Mouse (Mus musculus) midbrain, embryonic 16.5 days (tissue): ENCODE data around the gene Pskh1. TPM values are rescaled to one million over a fixed set of nuclear protein-coding genes. Genes with fewer than 3 reads are reported as not detected.

Experiments used
- ATAC-seq: fragments of 200-750 bp; cut with Nextera tagmentation; 2 replicates; pipeline ENCODE4 v1.8.0; 2017; ENCODE audit warnings: moderate TSS enrichment
- H3K27ac ChIP-seq: fragments of 300-500 bp; sonication (generic); 2 replicates; pipeline ENCODE4 v1.5.1; 2014; ENCODE audit warnings: mild to moderate bottlenecking, low read length, mixed read lengths
- H3K27me3 ChIP-seq: fragments of 300-500 bp; sonication (generic); 2 replicates; pipeline ENCODE4 v1.6.1; 2014; ENCODE audit warnings: low read depth, low read length, mixed read lengths; ENCODE audit not compliant: control insufficient read depth, insufficient read depth
- H3K36me3 ChIP-seq: fragments of 300-500 bp; sonication (generic); 2 replicates; pipeline ENCODE4 v1.6.1; 2014; ENCODE audit warnings: mild to moderate bottlenecking, low read length, moderate library complexity, mixed read lengths; ENCODE audit not compliant: control insufficient read depth, insufficient read depth
- H3K4me1 ChIP-seq: fragments of 300-500 bp; sonication (generic); 2 replicates; pipeline ENCODE4 v1.6.1; 2014; ENCODE audit warnings: mild to moderate bottlenecking, low read length, mixed read lengths; ENCODE audit not compliant: control insufficient read depth, insufficient read depth
- H3K4me2 ChIP-seq: fragments of 300-500 bp; sonication (generic); 2 replicates; pipeline ENCODE4 v1.6.1; 2014; ENCODE audit warnings: mild to moderate bottlenecking, low read length, mixed read lengths
- H3K4me3 ChIP-seq: fragments of 300-500 bp; sonication (generic); 2 replicates; pipeline ENCODE4 v1.5.1; 2014; ENCODE audit warnings: low read depth, mild to moderate bottlenecking, low read length, moderate library complexity, mixed read lengths
- H3K9ac ChIP-seq: fragments of 300-500 bp; sonication (generic); 2 replicates; pipeline ENCODE4 v1.6.1; 2014; ENCODE audit warnings: low read depth, low read length, mixed read lengths
- H3K9me3 ChIP-seq: fragments of 300-500 bp; sonication (generic); replicated peaks from 2 replicates; pipeline ENCODE4 v1.6.1; 2014; ENCODE audit warnings: mild to moderate bottlenecking, low read length, mixed read lengths; ENCODE audit not compliant: control insufficient read depth, poor library complexity, severe bottlenecking
- WGBS: fragments of 180-500 bp; shearing (Covaris S2); extraction: QIAGEN DNeasy Blood & Tissue Kit; methylation state at CpG from one replicate; pipeline ENCODE4 v1.1.7; 2014; 5-methylcytosine and 5-hydroxymethylcytosine counted together
- polyA plus RNA-seq: library from polyadenylated mRNA; unstranded; fragments of >200 nt; fragmentation: Nextera tagmentation; extraction: Ambion mirVana; gene quantifications from 2 replicates; pipeline ENCODE4 v1.2.1, GENCODE M21; 2015

Gene Pskh1
- polyA plus RNA-seq, 1 experiment from 2014 or later, result 10.6 TPM

DNA sequence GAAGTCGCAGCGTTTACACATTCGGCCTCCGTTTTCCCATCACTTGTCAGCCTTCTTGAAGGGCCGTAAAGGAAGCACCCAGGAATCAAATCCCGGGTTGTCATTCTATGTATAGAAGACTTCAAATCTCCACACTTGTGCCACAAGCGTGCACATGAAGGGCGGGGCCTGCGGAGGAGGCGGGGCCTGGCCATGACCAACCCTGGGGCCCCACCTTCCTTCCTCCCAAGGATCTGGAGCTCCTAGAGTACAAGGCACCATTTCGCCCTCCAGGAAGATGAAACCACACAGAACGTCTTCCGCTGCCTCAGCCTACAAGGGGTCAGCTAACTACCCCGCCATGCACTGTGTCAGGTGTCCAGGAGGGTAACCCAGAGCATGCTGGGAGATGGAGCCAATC is 60.9 kb downstream of the Pskh1 start:
- no peak overlapping the region for H3K4me3 ChIP-seq
- H3K9ac ChIP-seq, result no peak overlapping the region
- WGBS, result 76% methylated on average over 14 of the region's 14 CpGs

GRCm38 (mm10) chr8:105961536-105961935 is 61.3 kb downstream of the Pskh1 start:
- H3K4me1 ChIP-seq, result peaks cover 8% of the 10 kb centered on the region
- no peak for ATAC-seq
- H3K4me3 ChIP-seq, result no peak overlapping the region
- no peak overlapping the region for H3K9ac ChIP-seq
- 92% methylated on average over 10 of the region's 10 CpGs for WGBS
- no peak overlapping the region for H3K27ac ChIP-seq
- H3K27me3 ChIP-seq, result peaks cover 19% of the 10 kb centered on the region
- H3K36me3 ChIP-seq, result no peaks in the 10 kb centered on the region
- H3K9me3 ChIP-seq, result no peaks in the 10 kb centered on the region
- no peak overlapping the region for H3K4me2 ChIP-seq

More for the DNA sequence above, 60.9 kb downstream of the Pskh1 start:
- no peak for ATAC-seq
- Histone ChIP-seq H3K36me3 (no peaks in the 10 kb centered on the region), H3K27me3 (peaks cover 16% of the 10 kb centered on the region), H3K4me2 (no peak overlapping the region), H3K9me3 (no peaks in the 10 kb centered on the region), H3K4me1 (peaks cover 8% of the 10 kb centered on the region), H3K27ac (no peak overlapping the region)

DNA sequence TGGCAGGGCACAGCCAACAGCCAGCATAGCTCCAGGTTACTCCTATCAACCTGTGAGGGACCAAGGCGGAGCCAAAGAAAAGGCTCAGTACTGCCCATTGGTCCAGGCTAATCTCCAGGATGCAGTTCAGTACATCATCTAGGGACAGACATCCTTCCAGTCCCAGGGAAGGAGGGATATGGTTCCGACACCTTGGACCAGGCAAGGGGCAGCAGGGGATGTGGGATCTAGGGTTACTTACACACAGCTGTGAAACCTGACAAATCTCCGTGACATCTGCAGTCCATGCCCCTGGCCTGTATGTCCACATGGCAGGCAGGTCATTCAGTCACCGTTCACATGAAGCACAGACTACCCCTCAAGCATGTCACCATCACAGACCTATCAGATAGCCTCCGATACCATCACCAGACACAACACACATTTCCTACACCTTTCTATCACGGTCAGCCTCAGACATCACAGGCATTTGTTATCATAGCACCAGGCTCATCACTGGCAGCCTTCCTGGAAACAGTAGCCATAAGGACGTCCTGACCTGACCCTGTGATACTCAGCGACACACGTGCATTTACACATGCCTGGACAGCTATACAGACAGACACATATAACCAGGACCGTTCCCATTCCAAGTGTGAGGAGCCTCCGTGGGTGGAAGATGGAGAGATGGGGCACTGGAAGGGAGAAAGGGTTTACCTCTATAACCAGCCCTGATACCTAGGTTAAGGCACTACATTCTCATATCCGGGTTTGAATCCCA is 64.4 kb downstream of the Pskh1 start:
- H3K4me2 ChIP-seq, result peak overlapping the region; percentile 49
- ATAC-seq, result no peak
- no peak overlapping the region for H3K27ac ChIP-seq
- peaks cover 24% of the 10 kb centered on the region for H3K27me3 ChIP-seq
- H3K9me3 ChIP-seq, result no peaks in the 10 kb centered on the region
- H3K9ac ChIP-seq, result no peak overlapping the region
- 77% methylated on average over 12 of the region's 12 CpGs for WGBS
- H3K4me1 ChIP-seq, result peaks cover 8% of the 10 kb centered on the region
- no peaks in the 10 kb centered on the region for H3K36me3 ChIP-seq
- H3K4me3 ChIP-seq, result peak overlapping the region; percentile 37; the same call in 1 of the 2 replicates

- Histone ChIP-seq H3K27me3 (peaks cover 24% of the 10 kb centered on the region), H3K27ac (no peak overlapping the region), H3K9me3 (no peaks in the 10 kb centered on the region), H3K9ac (peak overlapping the region; percentile 56), H3K36me3 (no peaks in the 10 kb centered on the region), H3K4me3 (peak overlapping the region; percentile 37), H3K4me2 (peak overlapping the region; percentile 49), H3K4me1 (peaks cover 8% of the 10 kb centered on the region)
- ATAC-seq, result no peak
- 3% methylated on average over 33 of the region's 40 CpGs for WGBS
Measured at GRCm38 (mm10) chr8:105965266-105965904, 65.1 kb downstream of the Pskh1 start.

GRCm38 (mm10) chr8:105965905-105966341 is 65.7 kb downstream of the Pskh1 start, which contains the start of gene Slc12a4:
Slc12a4 (minus strand) TSS chr8:105966097.
- H3K4me3 ChIP-seq, result peak within 1 kb of the TSS; percentile 37
- no peaks in the 10 kb centered on the region for H3K36me3 ChIP-seq
- H3K4me2 ChIP-seq, result peak within 1 kb of the TSS; percentile 49
- peak; percentile 58; the same call in 1 of the 2 replicates for ATAC-seq
- H3K27ac ChIP-seq, result no peak within 1 kb of the TSS
- WGBS, result 1% methylated on average over 46 of the region's 47 CpGs
- H3K9me3 ChIP-seq, result no peaks in the 10 kb centered on the region
- H3K4me1 ChIP-seq, result peaks cover 8% of the 10 kb centered on the region
- peak within 1 kb of the TSS; percentile 56 for H3K9ac ChIP-seq
- H3K27me3 ChIP-seq, result peaks cover 24% of the 10 kb centered on the region

GRCm38 (mm10) chr8:105966692-105967311 is 66.6 kb downstream of the Pskh1 start:
- no peak for ATAC-seq
- H3K9ac ChIP-seq, result no peak overlapping the region
- H3K27me3 ChIP-seq, result peaks cover 24% of the 10 kb centered on the region
- no peak overlapping the region for H3K27ac ChIP-seq
- WGBS, result 10% methylated on average over 19 of the region's 19 CpGs
- no peaks in the 10 kb centered on the region for H3K36me3 ChIP-seq
- no peak overlapping the region for H3K4me3 ChIP-seq
- H3K9me3 ChIP-seq, result no peaks in the 10 kb centered on the region
- peaks cover 8% of the 10 kb centered on the region for H3K4me1 ChIP-seq
- no peak overlapping the region; the same call in 1 of the 2 replicates for H3K4me2 ChIP-seq

- Histone ChIP-seq H3K9ac (no peak overlapping the region), H3K27me3 (peaks cover 24% of the 10 kb centered on the region), H3K27ac (no peak overlapping the region), H3K9me3 (no peaks in the 10 kb centered on the region), H3K36me3 (no peaks in the 10 kb centered on the region), H3K4me3 (no peak overlapping the region), H3K4me1 (peaks cover 8% of the 10 kb centered on the region), H3K4me2 (no peak overlapping the region)
- ATAC-seq, result no peak
- WGBS, result 71% methylated on average over 1 of the region's 1 CpGs
Measured at GRCm38 (mm10) chr8:105969367-105969766, 69.1 kb downstream of the Pskh1 start.

- 82% methylated on average over 8 of the region's 8 CpGs for whole genome bisulfite sequencing
- H3K9me3 ChIP-seq, result no peaks in the 10 kb centered on the region
- peaks cover 8% of the 10 kb centered on the region for H3K27me3 ChIP-seq
- H3K4me3 ChIP-seq, result no peak overlapping the region
- no peaks in the 10 kb centered on the region for H3K4me1 ChIP-seq
- no peak for ATAC-seq
- H3K4me2 ChIP-seq, result no peak overlapping the region
- H3K36me3 ChIP-seq, result no peaks in the 10 kb centered on the region
- no peak overlapping the region for H3K27ac ChIP-seq
- no peak overlapping the region for H3K9ac ChIP-seq
Measured at GRCm38 (mm10) chr8:105971019-105971720, 70.9 kb downstream of the Pskh1 start.
